Comparison of ENCODE assay signal across 34 mouse cellular contexts in the genomic region with DNA sequence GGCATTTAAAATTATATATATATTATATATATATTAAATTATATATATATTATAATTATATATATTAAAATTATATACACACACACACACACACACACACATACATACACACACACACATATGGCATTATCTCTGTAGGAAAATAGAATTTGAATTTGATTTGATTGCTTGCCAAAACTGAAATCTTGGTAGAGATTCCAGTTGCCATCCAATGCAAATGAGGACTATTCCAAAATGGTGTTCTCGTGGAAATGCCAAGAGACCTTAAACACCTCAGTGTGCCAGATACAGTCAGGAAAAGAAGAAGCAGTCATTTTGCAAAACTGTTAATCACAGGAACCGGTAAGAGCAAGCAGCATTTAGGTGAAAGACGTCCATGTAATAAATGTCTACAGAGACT. TPM values are rescaled to one million over a fixed set of nuclear protein-coding genes. Genes with fewer than 3 reads are reported as not detected.
"Had no signal": no experiment of that assay in that cellular context is flagged by ENCODE, and none has a peak within 500 bp of the region (broad histone marks: within the 10 kb centered on the region; RNA-seq: fewer than 3 reads in every experiment).

No protein-coding gene starts in this region.

- DNase-seq: heart, postnatal 10 days; heart, postnatal 14 days; heart, postnatal 36 days; heart, postnatal 4 days; kidney, adult 11 months; kidney, adult 18-20 months; kidney, adult 2 months; kidney, adult 8-10 months; kidney, adult 9 months; kidney, postnatal 10 days; kidney, postnatal 14 days; kidney, postnatal 25 days; kidney, postnatal 36 days; kidney, postnatal 4 days; layer of hippocampus, adult 9-11 months; layer of hippocampus, postnatal 36 days had no signal

- H3K36me3 ChIP-seq: heart, embryonic 13.5 days; heart, embryonic 15.5 days; hindbrain, embryonic 10.5 days; hindbrain, embryonic 12.5 days; hindbrain, embryonic 13.5 days; hindbrain, embryonic 15.5 days; intestine, embryonic 15.5 days; kidney, embryonic 15.5 days had no signal

- H3K27me3 ChIP-seq: heart, embryonic 13.5 days; heart, embryonic 15.5 days; hindbrain, embryonic 12.5 days; hindbrain, embryonic 13.5 days; hindbrain, embryonic 15.5 days; intestine, embryonic 15.5 days; kidney, embryonic 15.5 days had no signal

- H3K27ac ChIP-seq: heart, embryonic 13.5 days; heart, embryonic 15.5 days; hindbrain, embryonic 10.5 days; hindbrain, embryonic 12.5 days; hindbrain, embryonic 13.5 days; hindbrain, embryonic 14.5 days; hindbrain, embryonic 15.5 days; hindbrain, postnatal 0 days; intestine, embryonic 15.5 days; kidney, embryonic 15.5 days; kidney, postnatal 0 days; layer of hippocampus, adult 2 months; left cerebral cortex, adult 2 months had no signal

- H3K4me2 ChIP-seq: heart, embryonic 13.5 days; heart, embryonic 15.5 days; hindbrain, embryonic 12.5 days; hindbrain, embryonic 13.5 days; hindbrain, embryonic 14.5 days; hindbrain, embryonic 15.5 days; intestine, embryonic 15.5 days; kidney, embryonic 15.5 days had no signal

- H3K9me3 ChIP-seq: heart, embryonic 13.5 days; heart, embryonic 15.5 days; hindbrain, embryonic 10.5 days; hindbrain, embryonic 12.5 days; hindbrain, embryonic 13.5 days; hindbrain, embryonic 15.5 days; intestine, embryonic 15.5 days; kidney, embryonic 15.5 days had no signal

- ATAC-seq: hindbrain, embryonic 16.5 days; hindbrain, postnatal 0 days; inflammation-experienced regulatory T-cells, adult 6 months; intestine, embryonic 15.5 days; intestine, embryonic 16.5 days; intestine, postnatal 0 days had no signal

- H3K4me1 ChIP-seq: heart, embryonic 13.5 days; heart, embryonic 15.5 days; intestine, embryonic 15.5 days; kidney, embryonic 15.5 days had no signal

- H3K4me3 ChIP-seq: heart, embryonic 13.5 days; heart, embryonic 15.5 days; hindbrain, embryonic 10.5 days; hindbrain, embryonic 12.5 days; hindbrain, embryonic 13.5 days; hindbrain, embryonic 15.5 days; intestine, embryonic 15.5 days; kidney, embryonic 15.5 days; layer of hippocampus, adult 2 months; left cerebral cortex, adult 2 months had no signal

- H3K9ac ChIP-seq: heart, embryonic 13.5 days; heart, embryonic 15.5 days; hindbrain, embryonic 12.5 days; hindbrain, embryonic 13.5 days; hindbrain, embryonic 14.5 days; hindbrain, embryonic 15.5 days; intestine, embryonic 15.5 days; kidney, embryonic 15.5 days had no signal

RNA-seq across cellular contexts. Expression of a gene that starts 51.3 kb away (rescaled TPM):
- total RNA-seq: hematopoietic stem cell, adult 5-6 weeks had no signal
